Mouse (Mus musculus) intestine, embryonic 15.5 days (tissue): ENCODE measurements around the gene Cnppd1. TPM values are rescaled to one million over a fixed set of nuclear protein-coding genes. Genes with fewer than 3 reads are reported as not detected.

Source experiments
- ATAC-seq: fragments of 200-750 bp; cut with Nextera tagmentation; 2 replicates; pipeline ENCODE4 v1.8.0; 2017; ENCODE audit warnings: moderate TSS enrichment, moderate library complexity
- H3K27ac ChIP-seq: fragments of 300-500 bp; sonication (generic); 2 replicates; pipeline ENCODE4 v1.5.1; 2015; ENCODE audit warnings: mild to moderate bottlenecking, inconsistent platforms
- H3K27me3 ChIP-seq: fragments of 300-500 bp; sonication (generic); replicated peaks from 2 replicates; pipeline ENCODE4 v1.6.1; 2015; ENCODE audit warnings: inconsistent platforms
- H3K36me3 ChIP-seq: fragments of 300-500 bp; sonication (generic); 2 replicates; pipeline ENCODE4 v1.6.1; 2015; ENCODE audit warnings: inconsistent platforms
- H3K4me1 ChIP-seq: fragments of 300-500 bp; sonication (generic); replicated peaks from 2 replicates; pipeline ENCODE4 v1.6.1; 2015; ENCODE audit warnings: inconsistent platforms
- H3K4me2 ChIP-seq: fragments of 300-500 bp; sonication (generic); replicated peaks from 2 replicates; pipeline ENCODE4 v1.6.1; 2015; ENCODE audit warnings: mild to moderate bottlenecking, inconsistent platforms
- H3K4me3 ChIP-seq: fragments of 300-500 bp; sonication (generic); replicated peaks from 2 replicates; pipeline ENCODE4 v1.5.1; 2015; ENCODE audit warnings: inconsistent platforms
- H3K9ac ChIP-seq: fragments of 300-500 bp; sonication (generic); 2 replicates; pipeline ENCODE4 v1.6.1; 2015; ENCODE audit warnings: inconsistent platforms
- H3K9me3 ChIP-seq: fragments of 300-500 bp; sonication (generic); 2 replicates; pipeline ENCODE4 v1.6.1; 2016; ENCODE audit warnings: inconsistent platforms
- WGBS: fragments of 180-500 bp; shearing (Covaris S2); methylation state at CpG from one replicate; pipeline ENCODE4 v1.1.7; 2015; 5-methylcytosine and 5-hydroxymethylcytosine counted together
- polyA plus RNA-seq: library from polyadenylated mRNA; unstranded; fragments of >200 nt; fragmentation: Nextera tagmentation; extraction: Ambion mirVana; gene quantifications from 2 replicates; pipeline ENCODE4 v1.2.1, GENCODE M21; 2015

Gene Cnppd1
- polyA plus RNA-seq = 42.5 and 43.4 TPM in 2 replicates

GRCm38 (mm10) chr1:75142301-75143261, at the start of gene Cnppd1, which contains the start of gene Retreg2:
Gene Cnppd1, minus strand, starts transcription at chr1:75142711.
Gene Retreg2, plus strand, starts transcription at chr1:75142778.
- WGBS = 0% methylated on average over 90 of the region's 91 CpGs
- peaks cover 29% of the 10 kb centered on the region for H3K36me3 ChIP-seq

GRCm38 (mm10) chr1:75191622-75192402, 49.3 kb upstream of the Cnppd1 start, which contains the start of the genes Ankzf1 and Atg9a:
Gene Ankzf1, plus strand, starts transcription at chr1:75192151.
Gene Atg9a, minus strand, starts transcription at chr1:75192196.
- Histone ChIP-seq H3K36me3 (peaks cover 18% of the 10 kb centered on the region), H3K9me3 (no peaks in the 10 kb centered on the region), H3K4me2 (peak within 1 kb of the TSS; percentile 84), H3K4me1 (peaks cover 12% of the 10 kb centered on the region; the same call in 1 of the 2 replicates), H3K27ac (peak within 1 kb of the TSS; percentile 90), H3K9ac (peak within 1 kb of the TSS; percentile 83), H3K4me3 (peak within 1 kb of the TSS; percentile 77), H3K27me3 (no peaks in the 10 kb centered on the region)
- ATAC-seq = peak; percentile 99
- WGBS = under 1% methylated on average over 56 of the region's 56 CpGs

More at GRCm38 (mm10) chr1:75142301-75143261, at the start of gene Cnppd1, which contains the start of gene Retreg2:
- peak; percentile 94 for ATAC-seq
- no peaks in the 10 kb centered on the region for H3K9me3 ChIP-seq
- no peaks in the 10 kb centered on the region for H3K27me3 ChIP-seq
- peak within 1 kb of the TSS; percentile 98 for H3K27ac ChIP-seq
- peak within 1 kb of the TSS; percentile 89 for H3K4me2 ChIP-seq
- H3K4me1 ChIP-seq = peaks cover 17% of the 10 kb centered on the region; the same call in 1 of the 2 replicates
- H3K9ac ChIP-seq = peak within 1 kb of the TSS; percentile 96
- peak within 1 kb of the TSS; percentile 98 for H3K4me3 ChIP-seq

GRCm38 (mm10) chr1:75191258-75191621, 48.7 kb upstream of the Cnppd1 start:
- peak overlapping the region; percentile 77 for H3K4me3 ChIP-seq
- H3K4me1 ChIP-seq = peaks cover 12% of the 10 kb centered on the region; the same call in 1 of the 2 replicates
- H3K36me3 ChIP-seq = peaks cover 18% of the 10 kb centered on the region
- no peaks in the 10 kb centered on the region for H3K27me3 ChIP-seq
- WGBS = 46% methylated on average over 5 of the region's 5 CpGs
- peak overlapping the region; percentile 83 for H3K9ac ChIP-seq
- ATAC-seq = no peak
- no peaks in the 10 kb centered on the region for H3K9me3 ChIP-seq
- H3K27ac ChIP-seq = peak overlapping the region; percentile 89
- H3K4me2 ChIP-seq = peak overlapping the region; percentile 84

GRCm38 (mm10) chr1:75190577-75190976, 48.1 kb upstream of the Cnppd1 start:
- peaks cover 20% of the 10 kb centered on the region for H3K36me3 ChIP-seq
- peak overlapping the region; percentile 83; the same call in 1 of the 2 replicates for H3K9ac ChIP-seq
- H3K4me3 ChIP-seq = peak overlapping the region; percentile 77; the same call in 1 of the 2 replicates
- no peak for ATAC-seq
- H3K4me1 ChIP-seq = peaks cover 12% of the 10 kb centered on the region; the same call in 1 of the 2 replicates
- 33% methylated on average over 2 of the region's 2 CpGs for WGBS
- no peaks in the 10 kb centered on the region for H3K27me3 ChIP-seq
- peak overlapping the region; percentile 84 for H3K4me2 ChIP-seq
- no peaks in the 10 kb centered on the region for H3K9me3 ChIP-seq
- H3K27ac ChIP-seq = no peak overlapping the region

GRCm38 (mm10) chr1:75187914-75188483, 45.5 kb upstream of the Cnppd1 start:
- peaks cover 12% of the 10 kb centered on the region; the same call in 1 of the 2 replicates for H3K4me1 ChIP-seq
- H3K9ac ChIP-seq = no peak overlapping the region
- no peak overlapping the region for H3K4me2 ChIP-seq
- H3K27ac ChIP-seq = no peak overlapping the region
- no peak overlapping the region for H3K4me3 ChIP-seq
- no peaks in the 10 kb centered on the region for H3K27me3 ChIP-seq
- no peak for ATAC-seq
- H3K36me3 ChIP-seq = peaks cover 35% of the 10 kb centered on the region
- H3K9me3 ChIP-seq = no peaks in the 10 kb centered on the region
- WGBS = 89% methylated on average over 2 of the region's 2 CpGs

GRCm38 (mm10) chr1:75187126-75187525, 44.6 kb upstream of the Cnppd1 start:
- Histone ChIP-seq H3K27ac (no peak overlapping the region), H3K9me3 (no peaks in the 10 kb centered on the region), H3K9ac (no peak overlapping the region), H3K27me3 (no peaks in the 10 kb centered on the region), H3K4me3 (no peak overlapping the region), H3K36me3 (peaks cover 43% of the 10 kb centered on the region), H3K4me1 (peaks cover 12% of the 10 kb centered on the region; the same call in 1 of the 2 replicates), H3K4me2 (no peak overlapping the region)
- no peak for ATAC-seq

GRCm38 (mm10) chr1:75185495-75185894, 43.0 kb upstream of the Cnppd1 start:
- peaks cover 46% of the 10 kb centered on the region for H3K36me3 ChIP-seq
- 89% methylated on average over 11 of the region's 11 CpGs for WGBS

GRCm38 (mm10) chr1:75182160-75182559, 39.6 kb upstream of the Cnppd1 start:
- Histone ChIP-seq H3K4me3 (no peak overlapping the region), H3K9ac (no peak overlapping the region), H3K36me3 (peaks cover 40% of the 10 kb centered on the region), H3K9me3 (no peaks in the 10 kb centered on the region), H3K27ac (no peak overlapping the region), H3K4me2 (no peak overlapping the region), H3K27me3 (no peaks in the 10 kb centered on the region), H3K4me1 (peaks cover 20% of the 10 kb centered on the region)
- no peak for ATAC-seq
- WGBS = 81% methylated on average over 4 of the region's 4 CpGs

More at GRCm38 (mm10) chr1:75185495-75185894, 43.0 kb upstream of the Cnppd1 start:
- Histone ChIP-seq H3K9me3 (no peaks in the 10 kb centered on the region), H3K4me1 (peaks cover 16% of the 10 kb centered on the region; the same call in 1 of the 2 replicates), H3K9ac (no peak overlapping the region), H3K27ac (no peak overlapping the region), H3K4me3 (no peak overlapping the region), H3K27me3 (no peaks in the 10 kb centered on the region), H3K4me2 (no peak overlapping the region)
- ATAC-seq = no peak

- H3K9ac ChIP-seq = no peak overlapping the region
- H3K4me1 ChIP-seq = peaks cover 20% of the 10 kb centered on the region
- H3K9me3 ChIP-seq = no peaks in the 10 kb centered on the region
- 84% methylated on average over 4 of the region's 4 CpGs for WGBS
- no peak overlapping the region for H3K27ac ChIP-seq
- H3K27me3 ChIP-seq = no peaks in the 10 kb centered on the region
- peak overlapping the region; percentile 95; the same call in 1 of the 2 replicates for H3K4me2 ChIP-seq
- no peak for ATAC-seq
- H3K36me3 ChIP-seq = peaks cover 35% of the 10 kb centered on the region
- H3K4me3 ChIP-seq = no peak overlapping the region
Observed at GRCm38 (mm10) chr1:75181377-75181870, 38.9 kb upstream of the Cnppd1 start.

- H3K27me3 ChIP-seq = no peaks in the 10 kb centered on the region
- H3K36me3 ChIP-seq = peaks cover 35% of the 10 kb centered on the region
- no peaks in the 10 kb centered on the region for H3K9me3 ChIP-seq
- ATAC-seq = peak; percentile 54
- H3K27ac ChIP-seq = no peak overlapping the region
- H3K4me1 ChIP-seq = peaks cover 20% of the 10 kb centered on the region
- 30% methylated on average over 7 of the region's 7 CpGs for WGBS
- H3K9ac ChIP-seq = no peak overlapping the region
- H3K4me3 ChIP-seq = peak overlapping the region; percentile 64
- H3K4me2 ChIP-seq = peak overlapping the region; percentile 95
Observed at GRCm38 (mm10) chr1:75180741-75181140, 38.2 kb upstream of the Cnppd1 start.

GRCm38 (mm10) chr1:75180105-75180590, 37.6 kb upstream of the Cnppd1 start, which contains the start of gene Abcb6:
Gene Abcb6, minus strand, starts transcription at chr1:75180392.
- peak within 1 kb of the TSS; percentile 64 for H3K4me3 ChIP-seq
- ATAC-seq = peak; percentile 93

More at GRCm38 (mm10) chr1:75180105-75180590, 37.6 kb upstream of the Cnppd1 start, which contains the start of gene Abcb6:
- Histone ChIP-seq H3K36me3 (peaks cover 31% of the 10 kb centered on the region), H3K4me2 (peak within 1 kb of the TSS; percentile 95), H3K9me3 (no peaks in the 10 kb centered on the region), H3K27me3 (no peaks in the 10 kb centered on the region), H3K4me1 (peaks cover 20% of the 10 kb centered on the region), H3K27ac (peak within 1 kb of the TSS; percentile 42; the same call in 1 of the 2 replicates), H3K9ac (peak within 1 kb of the TSS; percentile 63)
- WGBS = under 1% methylated on average over 31 of the region's 31 CpGs
